Mouse (Mus musculus) liver, embryonic 14.5 days (tissue): Measurements from ENCODE around the gene Dgat2. TPM values are rescaled to one million over a fixed set of nuclear protein-coding genes. Genes with fewer than 3 reads are reported as not detected.

Source experiments
- ATAC-seq: fragments of 200-750 bp; cut with Nextera tagmentation; 2 replicates; pipeline ENCODE4 v1.8.0; 2017; ENCODE audit warnings: moderate number of reproducible peaks, mild to moderate bottlenecking, moderate library complexity; ENCODE audit not compliant: insufficient read depth
- DNase-seq, 3 experiments: peaks; one replicate each; pipeline ENCODE4 v3.0.0-alpha.2; 2012 to 2013; ENCODE audit warnings: low read depth in 3 of 3, low spot score in 3 of 3
- H3K27ac ChIP-seq: fragments of 300-500 bp; sonication (generic); 2 replicates; pipeline ENCODE4 v1.5.1; 2014; ENCODE audit warnings: moderate library complexity, mild to moderate bottlenecking, control low read depth, inconsistent platforms
- H3K27me3 ChIP-seq: fragments of 300-500 bp; sonication (generic); 2 replicates; pipeline ENCODE4 v1.6.1; 2014; ENCODE audit warnings: mild to moderate bottlenecking, low read length, moderate library complexity; ENCODE audit not compliant: control insufficient read depth, insufficient read depth
- H3K36me3 ChIP-seq: fragments of 300-500 bp; sonication (generic); replicated peaks from 2 replicates; pipeline ENCODE4 v1.6.1; 2014; ENCODE audit warnings: low read depth; ENCODE audit not compliant: control insufficient read depth, insufficient read depth
- H3K4me1 ChIP-seq, 2 experiments: fragments of 200-500 bp in 1 of 2; fragments of 300-500 bp in 1 of 2; sonication (generic) in 1 of 2; replicated peaks; 2 replicates each; pipeline ENCODE4 v1.6.1; 2012 to 2014; ENCODE audit warnings: antibody characterized with exemption in 1 of 2, inconsistent platforms in 1 of 2, low read length in 1 of 2; ENCODE audit not compliant: control insufficient read depth in 2 of 2, insufficient read depth in 2 of 2
- H3K4me2 ChIP-seq: fragments of 300-500 bp; sonication (generic); 2 replicates; pipeline ENCODE4 v1.6.1; 2014; ENCODE audit warnings: low read depth, mild to moderate bottlenecking, control low read depth, moderate library complexity
- H3K4me3 ChIP-seq, 2 experiments: fragments of 200-500 bp in 1 of 2; fragments of 300-500 bp in 1 of 2; sonication (generic) in 1 of 2; 2 replicates each; pipeline ENCODE4 v1.5.1; 2012 to 2014; ENCODE audit warnings: low read depth in 2 of 2, low read length in 2 of 2, mild to moderate bottlenecking in 2 of 2, control low read depth in 1 of 2, inconsistent platforms in 1 of 2, moderate library complexity in 1 of 2; ENCODE audit not compliant: insufficient read depth in 1 of 2
- H3K9ac ChIP-seq: fragments of 300-500 bp; sonication (generic); replicated peaks from 2 replicates; pipeline ENCODE4 v1.6.1; 2014; ENCODE audit warnings: mild to moderate bottlenecking, control low read depth, moderate library complexity
- H3K9me3 ChIP-seq: fragments of 300-500 bp; sonication (generic); 2 replicates; pipeline ENCODE4 v1.6.1; 2016; ENCODE audit warnings: low read length, mixed read lengths; ENCODE audit not compliant: control insufficient read depth
- CTCF ChIP-seq: IDR thresholded peaks from 2 replicates; pipeline ENCODE4 v1.5.1; 2016; ENCODE audit warnings: antibody characterized with exemption, low read depth, control low read depth
- EP300 ChIP-seq: IDR thresholded peaks from 2 replicates; pipeline ENCODE4 v1.6.1; 2016; ENCODE audit warnings: antibody characterized with exemption, low read depth
- WGBS: fragments of 180-500 bp; shearing (Covaris S2); extraction: QIAGEN DNeasy Blood & Tissue Kit; methylation state at CpG from one replicate; pipeline ENCODE4 v1.1.7; 2014; ENCODE audit not compliant: insufficient replicate concordance; 5-methylcytosine and 5-hydroxymethylcytosine counted together
- polyA plus RNA-seq, 2 experiments: library from polyadenylated mRNA; depleted of rRNA in 1 of 2; stranded (reverse) in 1 of 2; unstranded in 1 of 2; fragments of >200 nt; fragmentation: Nextera tagmentation in 1 of 2; extraction: Ambion mirVana in 1 of 2; gene quantifications; 2 replicates each; pipeline versions ENCODE4 v1.2.1 to v1.2.3; 2012 to 2014

Gene Dgat2
- polyA plus RNA-seq, 2 experiments, result 44.0 to 66.8 TPM

DNA sequence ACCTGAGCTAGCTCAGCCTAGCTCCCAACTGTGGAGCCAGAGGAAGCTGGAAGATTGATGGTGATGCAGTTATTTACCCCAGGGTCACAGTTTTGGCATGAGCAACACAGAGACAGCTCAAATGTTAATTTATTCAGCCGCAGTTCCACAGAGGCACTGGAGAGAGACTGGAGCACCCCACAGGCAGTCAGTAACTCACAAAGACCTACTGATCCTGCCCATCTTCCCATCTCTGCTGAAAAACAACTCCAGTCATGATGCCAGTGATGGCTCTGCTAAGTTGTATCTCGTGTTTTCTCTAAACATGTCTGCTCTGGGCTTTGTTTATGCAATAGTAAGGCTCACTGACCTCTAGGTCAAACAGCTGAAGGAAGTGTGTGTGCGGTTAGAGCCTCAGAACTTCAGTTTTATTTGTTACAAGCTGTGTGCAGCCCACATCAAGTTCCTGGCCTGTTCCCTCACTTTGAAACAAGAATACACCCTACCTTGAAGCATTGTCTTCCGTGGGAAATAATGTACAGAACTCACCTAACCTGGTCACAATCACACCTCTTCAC is 75.7 kb downstream of the Dgat2 start:
- no peaks in the 10 kb centered on the region for H3K36me3 ChIP-seq
- no peaks in the 10 kb centered on the region for H3K27me3 ChIP-seq
- no peak for DNase-seq
- H3K9me3 ChIP-seq, result no peaks in the 10 kb centered on the region
- no peak overlapping the region for H3K4me2 ChIP-seq
- no peak overlapping the region for H3K27ac ChIP-seq
- no peak overlapping the region for H3K9ac ChIP-seq
- WGBS, result 59% methylated on average over 4 of the region's 4 CpGs
- H3K4me1 ChIP-seq, result peaks cover 0 to 13% of the 10 kb centered on the region in 2 experiments; a peak in 1 of 4 replicates
- ATAC-seq, result no peak
- no peak overlapping the region for H3K4me3 ChIP-seq
- TF ChIP-seq EP300, result no peak
- TF ChIP-seq CTCF, result no peak

Other genes with a start within 250 kb of the Dgat2 start
- 2.4 and 3.9 TPM in 2 replicates for gene Uvrag, start 41.6 kb downstream of the Dgat2 start, polyA plus RNA-seq (2012; rRNA removed)
- 5.7 and 7.4 TPM in 2 replicates for gene Uvrag, start 41.6 kb downstream of the Dgat2 start, polyA plus RNA-seq (2014; fragmentation: Nextera tagmentation; extraction: Ambion mirVana)
- gene Mogat2, start 55.9 kb upstream of the Dgat2 start, polyA plus RNA-seq (2012; rRNA removed), result 13.5 and 15.4 TPM in 2 replicates
- 30.3 and 32.9 TPM in 2 replicates for gene Mogat2, start 55.9 kb upstream of the Dgat2 start, polyA plus RNA-seq (2014; fragmentation: Nextera tagmentation; extraction: Ambion mirVana)
- gene Map6, start 84.7 kb upstream of the Dgat2 start, polyA plus RNA-seq (2012; rRNA removed), result 0.01 and 0.09 TPM in 2 replicates
- gene Map6, start 84.7 kb upstream of the Dgat2 start, polyA plus RNA-seq (2014; fragmentation: Nextera tagmentation; extraction: Ambion mirVana), result 0.05 TPM in 1 of 2 replicates, not detected in the other
- 34.5 and 34.9 TPM in 2 replicates for gene Serpinh1, start 170.5 kb upstream of the Dgat2 start, polyA plus RNA-seq (2012; rRNA removed)
- 23.3 and 23.4 TPM in 2 replicates for gene Serpinh1, start 170.5 kb upstream of the Dgat2 start, polyA plus RNA-seq (2014; fragmentation: Nextera tagmentation; extraction: Ambion mirVana)
- 0.81 and 0.90 TPM in 2 replicates for gene Gdpd5, start 198.7 kb upstream of the Dgat2 start, polyA plus RNA-seq (2012; rRNA removed)
- gene Gdpd5, start 198.7 kb upstream of the Dgat2 start, polyA plus RNA-seq (2014; fragmentation: Nextera tagmentation; extraction: Ambion mirVana), result 0.85 and 0.94 TPM in 2 replicates